Mouse (Mus musculus): ENCODE measurements around the gene Rif1. TPM values are rescaled to one million over a fixed set of nuclear protein-coding genes. Genes with fewer than 3 reads are reported as not detected.

Rif1 gene
- polyA plus RNA-seq, 1 experiment = 3.9 TPM

- Histone ChIP-seq H3K4me3 (ENCODE audit: control insufficient read depth, insufficient read depth, low read length) (no peak overlapping the region), H3K36me3 (ENCODE audit: control insufficient read depth, insufficient read depth, low read length) (no peaks in the 10 kb centered on the region), H3K4me1 (replicated peaks; ENCODE audit: control insufficient read depth, insufficient read depth, low read length) (no peaks in the 10 kb centered on the region), H3K27me3 (ENCODE audit: control insufficient read depth, insufficient read depth, low read length) (no peaks in the 10 kb centered on the region; the same call in none of the 2 replicates), H3K27ac (ENCODE audit: control insufficient read depth, insufficient read depth, low read length) (no peak overlapping the region)
- WGBS = 87% methylated on average over 9 of the region's 11 CpGs
- no peak for TF ChIP-seq CTCF (IDR thresholded peaks at IDR 0.05; ENCODE audit: borderline replicate concordance, control insufficient read depth, extremely low read depth, insufficient read depth, low read length, poor library complexity)
- TF ChIP-seq POLR2A (IDR thresholded peaks at IDR 0.05; ENCODE audit: control insufficient read depth, extremely low read depth, insufficient read depth, low read length, poor library complexity) = no peak
- DNase-seq = no peak
These were observed 35.6 kb upstream of the Rif1 start for GRCm38 (mm10) chr2:52036929-52037595.

GRCm38 (mm10) chr2:52037882-52038281 lies 34.8 kb upstream of the Rif1 start, which contains the start of gene Tnfaip6:
Gene Tnfaip6, plus strand, starts transcription at chr2:52038009.
- no peak within 1 kb of the TSS for H3K4me3 ChIP-seq (ENCODE audit: control insufficient read depth, insufficient read depth, low read length)
- TF ChIP-seq CTCF (IDR thresholded peaks at IDR 0.05; ENCODE audit: borderline replicate concordance, control insufficient read depth, extremely low read depth, insufficient read depth, low read length, poor library complexity) = no peak
- TF ChIP-seq POLR2A (IDR thresholded peaks at IDR 0.05; ENCODE audit: control insufficient read depth, extremely low read depth, insufficient read depth, low read length, poor library complexity) = no peak
- H3K36me3 ChIP-seq (ENCODE audit: control insufficient read depth, insufficient read depth, low read length) = no peaks in the 10 kb centered on the region
- no peaks in the 10 kb centered on the region for H3K4me1 ChIP-seq (replicated peaks; ENCODE audit: control insufficient read depth, insufficient read depth, low read length)
- no peak within 1 kb of the TSS for H3K27ac ChIP-seq (ENCODE audit: control insufficient read depth, insufficient read depth, low read length)
- no peak for DNase-seq
- H3K27me3 ChIP-seq (ENCODE audit: control insufficient read depth, insufficient read depth, low read length) = no peaks in the 10 kb centered on the region; the same call in none of the 2 replicates
- WGBS = 6% methylated on average over 17 of the region's 17 CpGs

- DNase-seq = no peak
- TF ChIP-seq POLR2A (IDR thresholded peaks at IDR 0.05; ENCODE audit: control insufficient read depth, extremely low read depth, insufficient read depth, low read length, poor library complexity) (no peak), CTCF (IDR thresholded peaks at IDR 0.05; ENCODE audit: borderline replicate concordance, control insufficient read depth, extremely low read depth, insufficient read depth, low read length, poor library complexity) (no peak)
- Histone ChIP-seq H3K4me3 (ENCODE audit: control insufficient read depth, insufficient read depth, low read length) (no peak overlapping the region), H3K36me3 (ENCODE audit: control insufficient read depth, insufficient read depth, low read length) (no peaks in the 10 kb centered on the region), H3K27me3 (ENCODE audit: control insufficient read depth, insufficient read depth, low read length) (no peaks in the 10 kb centered on the region; the same call in none of the 2 replicates), H3K4me1 (replicated peaks; ENCODE audit: control insufficient read depth, insufficient read depth, low read length) (no peaks in the 10 kb centered on the region), H3K27ac (ENCODE audit: control insufficient read depth, insufficient read depth, low read length) (no peak overlapping the region)
- 63% methylated on average over 5 of the region's 5 CpGs for WGBS
These were observed 34.1 kb upstream of the Rif1 start for GRCm38 (mm10) chr2:52038558-52038957.

- H3K36me3 ChIP-seq (ENCODE audit: control insufficient read depth, insufficient read depth, low read length) = no peaks in the 10 kb centered on the region
- no peak overlapping the region for H3K4me3 ChIP-seq (ENCODE audit: control insufficient read depth, insufficient read depth, low read length)
- TF ChIP-seq CTCF (IDR thresholded peaks at IDR 0.05; ENCODE audit: borderline replicate concordance, control insufficient read depth, extremely low read depth, insufficient read depth, low read length, poor library complexity) = no peak
- no peak for TF ChIP-seq POLR2A (IDR thresholded peaks at IDR 0.05; ENCODE audit: control insufficient read depth, extremely low read depth, insufficient read depth, low read length, poor library complexity)
- no peak for DNase-seq
- WGBS = 83% methylated on average over 8 of the region's 8 CpGs
- H3K27ac ChIP-seq (ENCODE audit: control insufficient read depth, insufficient read depth, low read length) = no peak overlapping the region
- no peaks in the 10 kb centered on the region; the same call in none of the 2 replicates for H3K27me3 ChIP-seq (ENCODE audit: control insufficient read depth, insufficient read depth, low read length)
- no peaks in the 10 kb centered on the region for H3K4me1 ChIP-seq (replicated peaks; ENCODE audit: control insufficient read depth, insufficient read depth, low read length)
These were observed 33.4 kb upstream of the Rif1 start for GRCm38 (mm10) chr2:52039083-52039801.

GRCm38 (mm10) chr2:52042132-52042531 lies 30.5 kb upstream of the Rif1 start:
- no peak for DNase-seq
- Histone ChIP-seq H3K4me1 (replicated peaks; ENCODE audit: control insufficient read depth, insufficient read depth, low read length) (no peaks in the 10 kb centered on the region), H3K27ac (ENCODE audit: control insufficient read depth, insufficient read depth, low read length) (no peak overlapping the region), H3K27me3 (ENCODE audit: control insufficient read depth, insufficient read depth, low read length) (no peaks in the 10 kb centered on the region; the same call in none of the 2 replicates), H3K4me3 (ENCODE audit: control insufficient read depth, insufficient read depth, low read length) (no peak overlapping the region), H3K36me3 (ENCODE audit: control insufficient read depth, insufficient read depth, low read length) (no peaks in the 10 kb centered on the region)
- WGBS = 86% methylated on average over 3 of the region's 3 CpGs
- TF ChIP-seq POLR2A (IDR thresholded peaks at IDR 0.05; ENCODE audit: control insufficient read depth, extremely low read depth, insufficient read depth, low read length, poor library complexity) (no peak), CTCF (IDR thresholded peaks at IDR 0.05; ENCODE audit: borderline replicate concordance, control insufficient read depth, extremely low read depth, insufficient read depth, low read length, poor library complexity) (no peak)

GRCm38 (mm10) chr2:52042714-52043113 lies 29.9 kb upstream of the Rif1 start:
- H3K4me1 ChIP-seq (replicated peaks; ENCODE audit: control insufficient read depth, insufficient read depth, low read length) = no peaks in the 10 kb centered on the region
- no peak for DNase-seq
- no peak overlapping the region for H3K4me3 ChIP-seq (ENCODE audit: control insufficient read depth, insufficient read depth, low read length)
- H3K27me3 ChIP-seq (ENCODE audit: control insufficient read depth, insufficient read depth, low read length) = no peaks in the 10 kb centered on the region; the same call in none of the 2 replicates
- TF ChIP-seq CTCF (IDR thresholded peaks at IDR 0.05; ENCODE audit: borderline replicate concordance, control insufficient read depth, extremely low read depth, insufficient read depth, low read length, poor library complexity) (no peak), POLR2A (IDR thresholded peaks at IDR 0.05; ENCODE audit: control insufficient read depth, extremely low read depth, insufficient read depth, low read length, poor library complexity) (no peak)
- WGBS = 91% methylated on average over 5 of the region's 5 CpGs
- no peak overlapping the region for H3K27ac ChIP-seq (ENCODE audit: control insufficient read depth, insufficient read depth, low read length)
- no peaks in the 10 kb centered on the region for H3K36me3 ChIP-seq (ENCODE audit: control insufficient read depth, insufficient read depth, low read length)
